Mouse (Mus musculus): ENCODE data around the gene Slc2a2.

DNA sequence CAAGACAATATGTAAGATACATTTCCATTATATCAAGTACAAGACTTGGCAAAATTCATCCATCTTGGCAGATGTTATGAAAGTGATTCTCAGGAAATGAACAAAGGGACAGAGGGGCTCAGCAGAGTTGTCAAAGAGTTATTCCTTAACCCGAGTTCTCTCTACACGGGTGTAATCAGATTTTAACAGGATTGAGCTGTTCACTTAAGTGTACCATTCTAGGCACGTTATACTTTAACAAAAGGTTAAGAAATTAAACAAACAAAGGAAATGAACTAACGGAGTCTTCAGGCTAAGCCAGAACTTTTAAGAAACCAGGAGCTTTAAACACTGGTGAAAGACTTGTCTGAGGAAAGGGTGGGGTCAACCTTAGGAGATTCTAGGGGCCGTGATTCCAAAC, 23.5 kb downstream of the Slc2a2 start:
- TF ChIP-seq CTCF (conservative IDR thresholded peaks at IDR 0.05; ENCODE audit: insufficient read depth, insufficient read length, low read depth, low read length) = no peak
- TF ChIP-seq POLR2A (IDR thresholded peaks at IDR 0.05; ENCODE audit: low read depth, low read length) = no peak

Data from kidney, adult 2 months (tissue).